Mouse (Mus musculus) heart, postnatal 0 days (tissue): ENCODE results near the gene Kcnh7.

Source experiments
- CTCF ChIP-seq: IDR thresholded peaks from 2 replicates; pipeline ENCODE4 v1.5.1; 2016; ENCODE audit warnings: antibody characterized with exemption, control low read depth, low read depth
- EP300 ChIP-seq: IDR thresholded peaks from 2 replicates; pipeline ENCODE4 v1.6.1; 2016; ENCODE audit warnings: antibody characterized with exemption, low read depth

DNA sequence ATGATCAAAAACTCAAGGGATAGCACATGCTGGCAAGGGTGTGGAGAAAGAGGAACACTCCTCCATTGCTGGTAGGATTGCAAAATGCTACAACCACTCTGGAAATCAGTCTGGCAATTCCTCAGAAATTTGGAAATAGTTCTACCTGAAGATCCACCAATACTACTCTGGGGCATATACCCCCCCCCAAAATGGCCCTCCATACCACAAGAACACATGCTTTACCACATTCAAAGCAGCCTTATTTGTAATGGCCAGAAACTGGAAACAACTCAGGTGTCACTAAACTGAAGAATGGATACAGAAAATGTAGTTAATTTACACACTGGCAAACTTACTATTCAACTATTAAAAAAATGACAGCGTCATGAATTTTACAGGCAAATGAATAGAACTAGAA, 453.4 kb downstream of the Kcnh7 start:
- TF ChIP-seq CTCF (no peak), EP300 (no peak)
